Mouse (Mus musculus) lung, embryonic 14.5 days (tissue): ENCODE results near the gene Tspan18. TPM values are rescaled to one million over a fixed set of nuclear protein-coding genes. Genes with fewer than 3 reads are reported as not detected.

Experiments used
- ATAC-seq: fragments of 200-750 bp; cut with Nextera tagmentation; 2 replicates; pipeline ENCODE4 v1.8.0; 2017; ENCODE audit warnings: mild to moderate bottlenecking, moderate TSS enrichment, moderate library complexity; ENCODE audit not compliant: insufficient read depth
- DNase-seq: peaks from one replicate; pipeline ENCODE4 v3.0.0-alpha.2; 2015
- H3K27ac ChIP-seq: fragments of 300-500 bp; sonication (generic); 2 replicates; pipeline ENCODE4 v1.5.1; 2014; ENCODE audit warnings: low read depth, mild to moderate bottlenecking, moderate library complexity
- H3K27me3 ChIP-seq: fragments of 300-500 bp; sonication (generic); 2 replicates; pipeline ENCODE4 v1.6.1; 2014; ENCODE audit warnings: low read length, control low read depth; ENCODE audit not compliant: insufficient read depth
- H3K36me3 ChIP-seq: fragments of 300-500 bp; sonication (generic); 2 replicates; pipeline ENCODE4 v1.6.1; 2014; ENCODE audit warnings: control low read depth; ENCODE audit not compliant: insufficient read depth
- H3K4me1 ChIP-seq: fragments of 300-500 bp; sonication (generic); 2 replicates; pipeline ENCODE4 v1.6.1; 2014; ENCODE audit warnings: antibody characterized with exemption, control low read depth; ENCODE audit not compliant: insufficient read depth
- H3K4me2 ChIP-seq: fragments of 300-500 bp; sonication (generic); 2 replicates; pipeline ENCODE4 v1.6.1; 2014; ENCODE audit warnings: mild to moderate bottlenecking
- H3K4me3 ChIP-seq: fragments of 300-500 bp; sonication (generic); 2 replicates; pipeline ENCODE4 v1.5.1; 2014; ENCODE audit warnings: low read depth, low read length
- H3K9ac ChIP-seq: fragments of 300-500 bp; sonication (generic); 2 replicates; pipeline ENCODE4 v1.6.1; 2014
- H3K9me3 ChIP-seq: fragments of 300-500 bp; sonication (generic); 2 replicates; pipeline ENCODE4 v1.6.1; 2016; ENCODE audit warnings: low read depth, low read length, control low read depth
- CTCF ChIP-seq: IDR thresholded peaks from 2 replicates; pipeline ENCODE4 v1.5.1; 2016; ENCODE audit warnings: antibody characterized with exemption, low read depth
- WGBS: fragments of 180-500 bp; shearing (Covaris S2); extraction: QIAGEN DNeasy Blood & Tissue Kit; methylation state at CpG from one replicate; pipeline ENCODE4 v1.1.7; 2014; 5-methylcytosine and 5-hydroxymethylcytosine counted together
- polyA plus RNA-seq: library from polyadenylated mRNA; unstranded; fragments of >200 nt; fragmentation: Nextera tagmentation; extraction: Ambion mirVana; gene quantifications from 2 replicates; pipeline ENCODE4 v1.2.1, GENCODE M21; 2014

Gene Tspan18
- polyA plus RNA-seq, 1 experiment from 2014 or later, result 36.8 TPM

DNA sequence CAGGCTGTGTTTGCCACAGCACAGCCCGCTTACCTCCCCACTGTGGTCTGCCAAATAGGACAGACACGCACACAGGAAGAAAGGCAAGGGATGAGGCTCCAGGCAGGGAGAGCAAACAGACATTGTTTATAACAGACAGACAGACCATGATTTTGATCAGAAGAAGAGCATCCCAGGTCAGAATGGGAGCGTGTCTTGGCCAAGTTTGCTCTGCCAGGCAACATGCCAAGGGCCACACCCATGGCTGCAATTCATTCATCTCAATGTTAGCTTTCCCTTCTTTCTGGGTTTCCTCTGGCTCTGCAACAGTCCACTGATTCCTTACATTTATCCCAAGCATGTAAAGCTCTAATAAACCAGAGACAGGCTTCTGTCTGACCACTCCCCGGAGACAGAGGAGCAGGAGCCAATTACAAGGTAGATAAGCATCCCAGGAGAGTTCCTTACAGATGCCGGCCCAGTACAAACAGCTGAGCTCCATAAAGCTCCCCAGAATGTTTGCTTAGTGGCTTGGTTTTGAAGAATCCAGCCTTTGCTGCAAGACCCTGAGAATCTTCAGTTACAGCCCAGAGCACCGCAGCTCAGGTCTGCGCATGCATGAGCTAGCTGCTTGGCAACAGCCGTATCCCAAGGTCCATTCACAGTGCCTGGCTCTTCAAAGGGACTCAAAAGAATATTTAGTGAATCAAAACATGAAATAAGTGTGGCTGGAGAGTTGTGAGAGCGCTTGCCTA, 5.2 kb upstream of the Tspan18 start:
- DNase-seq (peak; percentile 53), ATAC-seq (no peak)
- H3K9ac ChIP-seq, result no peak overlapping the region
- H3K9me3 ChIP-seq, result no peaks in the 10 kb centered on the region
- H3K36me3 ChIP-seq, result no peaks in the 10 kb centered on the region
- H3K27ac ChIP-seq, result no peak overlapping the region; the same call in 1 of the 2 replicates
- H3K27me3 ChIP-seq, result no peaks in the 10 kb centered on the region
- TF ChIP-seq CTCF, result no peak
- 49% methylated on average over 9 of the region's 9 CpGs for WGBS
- H3K4me1 ChIP-seq, result peaks cover 16% of the 10 kb centered on the region
- no peak overlapping the region for H3K4me3 ChIP-seq
- no peak overlapping the region for H3K4me2 ChIP-seq

DNA sequence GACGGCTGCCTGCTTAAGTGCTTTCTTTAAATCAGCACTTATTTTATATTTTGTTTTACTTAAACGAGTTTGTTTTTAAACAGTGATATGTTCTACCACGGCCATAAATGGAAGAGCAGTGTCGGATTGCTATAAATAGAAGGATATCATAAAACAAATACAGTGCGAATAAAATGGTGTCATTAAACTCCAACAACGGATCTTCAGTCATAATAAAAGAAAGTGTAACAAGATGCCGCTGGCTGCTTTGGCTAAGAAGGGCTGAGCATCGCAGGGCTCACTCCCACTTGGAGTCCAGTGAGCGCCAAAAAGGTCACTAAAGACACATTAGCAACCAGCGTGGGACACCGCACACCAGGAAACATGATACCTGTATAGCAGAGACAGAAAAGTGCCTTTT, 1.7 kb upstream of the Tspan18 start:
- DNase-seq, result peak; percentile 79
- H3K27me3 ChIP-seq, result no peaks in the 10 kb centered on the region
- H3K27ac ChIP-seq, result peak overlapping the region; percentile 81; the same call in 1 of the 2 replicates
- no peaks in the 10 kb centered on the region for H3K36me3 ChIP-seq
- H3K4me2 ChIP-seq, result no peak overlapping the region
- H3K9ac ChIP-seq, result no peak overlapping the region
- peaks cover 25% of the 10 kb centered on the region for H3K4me1 ChIP-seq
- TF ChIP-seq CTCF, result no peak
- no peak for ATAC-seq
- H3K4me3 ChIP-seq, result no peak overlapping the region
- WGBS, result 36% methylated on average over 11 of the region's 11 CpGs
- no peaks in the 10 kb centered on the region for H3K9me3 ChIP-seq

DNA sequence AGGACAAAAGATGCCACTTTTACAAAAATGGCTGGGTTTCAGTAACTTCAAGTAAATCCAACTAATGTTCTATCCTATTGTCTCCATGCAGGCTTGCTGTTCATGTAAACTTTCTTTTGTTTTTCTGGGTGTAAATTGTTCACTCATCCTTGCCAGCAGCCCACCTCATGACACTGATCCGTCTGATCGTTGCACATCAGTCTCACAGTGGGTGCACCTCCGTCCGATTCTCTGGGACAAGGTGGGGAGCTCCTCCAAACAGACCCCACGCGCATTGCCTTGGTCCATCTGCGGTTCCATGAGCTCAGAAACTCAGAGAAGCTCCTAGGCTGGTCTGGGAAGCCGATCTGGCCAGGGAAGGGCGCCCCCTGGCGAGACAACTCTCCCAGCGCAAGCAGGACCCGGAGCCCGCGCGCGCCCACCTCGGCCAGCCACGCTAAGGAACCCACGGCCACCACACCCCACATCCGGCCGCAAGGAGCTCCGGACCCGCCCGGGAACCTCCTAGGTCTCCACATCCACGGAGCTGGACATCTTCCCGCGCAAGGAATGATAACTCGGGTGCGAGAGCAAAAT, 976 bp downstream of the Tspan18 start:
- H3K9ac ChIP-seq, result peak overlapping the region; percentile 69
- H3K27ac ChIP-seq, result peak overlapping the region; percentile 81; the same call in 1 of the 2 replicates
- H3K36me3 ChIP-seq, result no peaks in the 10 kb centered on the region
- ATAC-seq (peak; percentile 36), DNase-seq (peak; percentile 95)
- H3K9me3 ChIP-seq, result no peaks in the 10 kb centered on the region
- 1% methylated on average over 29 of the region's 29 CpGs for WGBS
- peak overlapping the region; percentile 64 for H3K4me3 ChIP-seq
- H3K27me3 ChIP-seq, result no peaks in the 10 kb centered on the region
- peak overlapping the region; percentile 98 for H3K4me2 ChIP-seq
- TF ChIP-seq CTCF, result peak; percentile 89
- peaks cover 14% of the 10 kb centered on the region for H3K4me1 ChIP-seq

DNA sequence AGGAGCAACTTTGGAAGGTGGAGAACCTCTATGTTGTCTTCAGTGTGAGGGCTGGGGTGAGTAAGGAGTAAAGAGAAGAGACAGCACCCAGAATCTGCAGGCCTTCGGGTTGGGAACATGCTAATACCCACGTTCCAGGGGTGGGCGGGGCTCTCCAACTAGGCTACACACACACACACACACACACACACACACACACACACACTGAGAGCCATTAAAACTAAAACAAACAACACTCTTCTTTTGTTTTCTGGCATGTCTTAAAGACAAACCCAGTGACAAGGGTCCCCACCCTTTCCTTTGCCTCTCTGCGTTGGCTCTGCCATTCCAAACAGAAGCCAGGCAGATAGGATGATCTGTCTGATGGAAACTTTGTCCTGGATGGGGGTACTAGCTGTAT, 2.0 kb downstream of the Tspan18 start:
- Histone ChIP-seq H3K4me3 (peak overlapping the region; percentile 64), H3K4me2 (peak overlapping the region; percentile 98), H3K4me1 (peaks cover 14% of the 10 kb centered on the region), H3K36me3 (no peaks in the 10 kb centered on the region), H3K27me3 (no peaks in the 10 kb centered on the region), H3K9ac (no peak overlapping the region), H3K27ac (no peak overlapping the region), H3K9me3 (no peaks in the 10 kb centered on the region)
- DNase-seq, result no peak
- no peak for TF ChIP-seq CTCF
- 74% methylated on average over 4 of the region's 4 CpGs for WGBS
- ATAC-seq, result no peak

DNA sequence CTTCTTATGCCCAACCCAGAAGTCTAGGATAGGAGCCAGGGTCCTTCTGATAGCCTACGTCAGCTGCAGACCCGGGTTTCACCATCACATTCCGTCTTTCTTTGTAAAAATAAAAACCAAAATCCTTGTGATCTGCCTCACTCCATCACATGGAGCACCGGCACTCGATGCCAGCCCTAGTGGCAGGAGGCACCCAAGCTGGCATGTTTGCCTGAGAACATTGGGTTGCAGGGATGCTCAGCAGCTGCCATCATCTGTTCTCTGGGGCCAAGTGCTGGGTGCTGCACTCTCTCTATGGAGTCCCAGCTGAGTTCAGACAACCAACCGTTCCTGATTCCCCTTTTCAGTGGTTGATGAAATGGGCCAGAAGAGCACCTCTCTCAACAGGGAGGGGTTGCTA, 3.2 kb downstream of the Tspan18 start:
- no peak for DNase-seq
- no peak for TF ChIP-seq CTCF
- peaks cover 14% of the 10 kb centered on the region for H3K4me1 ChIP-seq
- H3K4me2 ChIP-seq, result peak overlapping the region; percentile 98
- no peak overlapping the region for H3K4me3 ChIP-seq
- ATAC-seq, result no peak
- WGBS, result 76% methylated on average over 6 of the region's 6 CpGs
- no peaks in the 10 kb centered on the region for H3K36me3 ChIP-seq
- no peaks in the 10 kb centered on the region for H3K27me3 ChIP-seq
- no peak overlapping the region for H3K9ac ChIP-seq
- H3K27ac ChIP-seq, result no peak overlapping the region
- H3K9me3 ChIP-seq, result no peaks in the 10 kb centered on the region

DNA sequence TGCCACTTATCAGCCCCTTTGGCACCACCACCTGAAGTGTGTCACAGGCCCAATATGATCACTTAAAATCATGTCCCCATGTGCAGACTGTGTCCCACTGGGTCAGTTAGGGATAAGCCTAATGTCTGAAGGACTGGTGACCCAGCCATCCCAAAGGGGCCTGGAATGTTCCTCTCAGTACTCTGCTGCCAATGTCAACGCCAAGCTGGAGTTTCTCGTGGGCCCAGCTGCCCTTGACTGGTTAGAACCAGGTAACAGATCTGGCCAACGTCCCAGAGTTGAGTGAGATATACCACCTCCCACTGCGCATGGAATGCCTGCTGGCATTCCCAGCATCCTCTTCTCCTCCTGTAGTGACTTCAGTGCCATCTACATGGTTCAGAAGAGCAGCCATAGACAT, 5.2 kb downstream of the Tspan18 start:
- TF ChIP-seq CTCF, result no peak
- no peak overlapping the region for H3K27ac ChIP-seq

DNA sequence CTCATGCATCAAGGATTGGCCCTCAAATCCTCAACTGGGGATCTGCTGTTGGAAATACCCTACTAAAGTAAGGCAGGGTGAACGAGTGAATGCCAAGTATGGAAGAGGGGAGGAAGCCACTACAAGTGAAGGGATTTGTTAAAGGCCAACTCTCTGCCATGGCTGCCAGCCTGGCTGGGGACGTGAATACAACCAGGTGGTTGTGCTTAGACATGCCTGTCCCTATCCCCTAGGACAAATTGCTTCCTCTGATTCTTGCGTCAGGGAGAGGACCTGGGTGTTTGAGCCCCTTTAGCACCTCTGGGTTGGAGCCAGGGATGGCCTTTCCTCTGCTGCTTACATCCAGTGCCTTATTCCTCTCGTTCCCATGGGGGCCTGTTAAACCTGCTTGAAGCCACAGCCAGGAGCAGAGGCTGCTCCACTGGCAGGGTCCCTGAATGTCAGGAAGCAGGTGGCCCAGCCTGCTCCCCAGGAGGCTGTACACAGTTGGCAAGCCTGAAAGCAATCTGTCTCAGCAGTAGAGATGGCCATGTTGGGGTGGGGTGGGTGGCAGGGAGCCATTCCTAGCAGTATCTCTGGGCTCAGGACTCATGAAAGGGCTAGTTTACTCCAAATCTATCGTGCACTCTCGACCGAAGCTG, 6.3 kb downstream of the Tspan18 start:
- 0 out of 2 replicates have a peak, but pooled peaks cover 10% of the 10 kb centered on the region for H3K4me1 ChIP-seq
- no peak for DNase-seq
- 69% methylated on average over 7 of the region's 7 CpGs for WGBS
- no peak overlapping the region for H3K4me2 ChIP-seq
- TF ChIP-seq CTCF, result no peak
- H3K4me3 ChIP-seq, result no peak overlapping the region
- H3K27ac ChIP-seq, result no peak overlapping the region
- 0 out of 2 replicates have a peak, but pooled peaks cover 4% of the 10 kb centered on the region for H3K9me3 ChIP-seq
- H3K9ac ChIP-seq, result no peak overlapping the region
- H3K36me3 ChIP-seq, result no peaks in the 10 kb centered on the region
- no peak for ATAC-seq
- no peaks in the 10 kb centered on the region for H3K27me3 ChIP-seq

More for the DNA sequence above, 5.2 kb downstream of the Tspan18 start:
- Histone ChIP-seq H3K4me2 (no peak overlapping the region), H3K27me3 (no peaks in the 10 kb centered on the region), H3K4me3 (no peak overlapping the region), H3K9ac (no peak overlapping the region), H3K4me1 (peaks cover 13% of the 10 kb centered on the region; the same call in 1 of the 2 replicates), H3K9me3 (no peaks in the 10 kb centered on the region), H3K36me3 (no peaks in the 10 kb centered on the region)
- WGBS, result 71% methylated on average over 4 of the region's 4 CpGs
- no peak for ATAC-seq
- no peak for DNase-seq
